Mouse (Mus musculus): ENCODE results near the gene Mcm10. TPM values are rescaled to one million over a fixed set of nuclear protein-coding genes. Genes with fewer than 3 reads are reported as not detected.

Gene Mcm10
- total RNA-seq, 2 experiments from 2014 or later, result 2.3 to 4.7 TPM

DNA sequence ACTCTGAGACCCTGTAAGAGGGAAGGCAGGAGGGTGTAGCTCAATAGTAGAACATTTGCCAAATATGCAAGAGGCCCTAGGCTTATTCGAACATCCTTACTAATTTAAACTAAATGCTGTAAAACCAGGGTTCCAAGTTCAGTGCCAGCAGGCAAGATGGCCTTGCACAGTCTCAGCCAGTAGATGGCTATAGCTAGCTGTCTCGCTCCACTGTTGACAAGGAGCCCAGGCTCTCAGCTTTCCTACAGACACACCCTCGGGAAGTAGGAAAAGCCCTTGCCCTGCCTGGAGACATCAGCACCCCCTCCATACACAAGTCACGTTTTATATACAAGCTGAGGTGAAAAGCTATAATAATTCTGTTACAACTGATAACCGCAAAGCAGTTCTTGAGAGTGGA is 20.1 kb upstream of the Mcm10 start:
- no peak for DNase-seq

DNA sequence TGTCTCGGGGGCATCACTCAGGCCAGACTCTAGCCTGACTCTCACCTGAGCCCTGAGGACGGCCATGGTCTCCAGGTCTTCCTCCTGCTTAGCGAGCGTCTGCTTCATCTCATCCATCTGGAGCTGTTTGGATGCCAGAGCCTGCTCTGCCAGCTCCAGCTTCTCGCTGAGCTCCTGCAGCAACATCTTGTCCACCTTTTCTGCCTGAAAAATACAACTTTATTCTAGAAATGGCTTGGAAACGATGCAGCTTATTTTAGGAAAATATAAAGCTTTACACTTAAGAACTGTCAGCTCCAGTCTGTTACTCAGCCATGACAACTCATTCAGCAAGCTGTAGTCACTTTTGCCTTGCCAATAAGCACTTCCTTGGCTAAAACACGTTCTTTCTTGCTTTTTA is 18.6 kb upstream of the Mcm10 start:
- DNase-seq, result no peak

DNA sequence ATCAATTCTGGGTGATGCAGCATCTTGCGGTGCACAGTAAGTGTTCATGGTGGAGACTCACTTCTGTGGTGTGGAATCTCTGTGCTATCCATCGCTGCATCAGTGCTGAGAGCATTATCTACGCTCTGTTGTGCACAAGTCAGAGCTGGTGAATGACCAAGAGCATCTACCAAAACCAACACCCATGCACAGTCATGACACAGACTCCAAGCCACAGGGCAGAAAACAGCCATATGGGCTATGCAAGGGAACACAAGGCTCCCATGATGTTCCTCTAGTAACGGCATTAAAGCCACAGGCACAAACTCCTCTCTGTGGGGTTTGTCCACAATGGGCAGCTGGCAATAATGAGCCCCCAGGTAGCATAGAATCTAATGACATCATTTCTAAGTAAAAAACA is 17.2 kb upstream of the Mcm10 start:
- DNase-seq, result no peak

DNA sequence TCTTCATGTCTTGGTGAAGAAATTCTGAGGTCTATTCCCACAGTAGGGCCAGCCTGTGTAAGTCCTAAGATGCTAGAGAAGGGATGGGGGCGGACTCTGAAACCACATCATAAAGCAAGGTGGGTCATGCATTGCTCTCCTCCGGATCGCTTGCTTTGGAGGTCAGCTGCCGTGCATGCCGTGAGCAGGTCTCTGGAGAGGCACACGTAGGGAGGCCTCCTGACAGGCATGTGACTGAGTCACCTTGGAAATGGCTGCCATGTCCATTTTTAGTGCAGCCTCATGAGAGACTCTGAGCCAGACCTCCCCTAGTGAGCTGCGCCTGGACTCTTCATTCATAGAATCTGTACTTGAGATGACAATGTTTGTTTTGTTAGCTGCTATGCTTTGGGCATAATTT is 15.5 kb upstream of the Mcm10 start:
- DNase-seq, result no peak

DNA sequence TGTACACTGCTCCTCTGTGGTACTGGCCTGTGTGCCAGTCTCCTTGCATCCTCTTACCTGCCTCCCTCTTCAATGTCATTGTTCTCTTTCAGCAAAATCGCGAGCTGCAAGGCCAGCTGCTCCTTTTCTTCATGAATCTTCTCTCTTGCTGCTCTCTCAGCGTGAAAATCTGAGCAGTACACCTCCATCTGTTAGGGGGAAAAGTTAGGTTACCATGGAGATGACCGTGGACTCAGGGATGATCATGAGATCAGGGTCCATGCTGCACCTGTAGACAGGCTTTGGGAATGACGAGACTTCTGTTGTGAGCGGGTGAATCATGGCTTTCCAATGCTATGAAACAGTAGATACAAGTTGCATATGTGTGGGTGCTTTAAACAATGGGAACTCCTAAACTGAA is 14.5 kb upstream of the Mcm10 start:
- no peak for DNase-seq

DNA sequence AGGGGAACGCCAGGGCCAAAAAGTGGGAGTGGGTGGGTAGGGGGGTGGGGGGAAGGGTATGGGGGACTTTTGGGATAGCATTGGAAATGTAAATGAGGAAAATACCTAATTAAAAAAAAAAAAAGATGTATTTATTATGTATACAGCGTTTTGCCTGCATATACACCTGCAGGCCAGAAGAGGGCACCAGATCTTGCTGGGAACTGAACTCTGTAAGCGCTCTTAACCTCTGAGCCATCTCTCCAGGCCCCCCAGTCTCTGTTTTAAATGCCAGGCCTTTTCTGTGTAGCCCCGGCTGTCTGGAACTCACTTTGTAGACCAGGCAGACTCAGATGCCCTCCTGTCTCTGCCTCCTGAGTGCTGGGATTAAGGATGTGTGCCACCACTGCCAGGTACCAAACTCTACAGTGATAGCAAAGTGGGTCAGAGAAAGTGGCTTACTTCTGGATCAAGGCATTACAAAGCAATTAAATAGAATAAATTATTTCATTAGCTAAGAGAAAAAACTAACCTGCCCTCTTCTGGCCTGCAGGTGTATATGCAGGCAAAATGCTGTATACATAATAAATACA is 12.7 kb upstream of the Mcm10 start:
- DNase-seq, result no peak

DNA sequence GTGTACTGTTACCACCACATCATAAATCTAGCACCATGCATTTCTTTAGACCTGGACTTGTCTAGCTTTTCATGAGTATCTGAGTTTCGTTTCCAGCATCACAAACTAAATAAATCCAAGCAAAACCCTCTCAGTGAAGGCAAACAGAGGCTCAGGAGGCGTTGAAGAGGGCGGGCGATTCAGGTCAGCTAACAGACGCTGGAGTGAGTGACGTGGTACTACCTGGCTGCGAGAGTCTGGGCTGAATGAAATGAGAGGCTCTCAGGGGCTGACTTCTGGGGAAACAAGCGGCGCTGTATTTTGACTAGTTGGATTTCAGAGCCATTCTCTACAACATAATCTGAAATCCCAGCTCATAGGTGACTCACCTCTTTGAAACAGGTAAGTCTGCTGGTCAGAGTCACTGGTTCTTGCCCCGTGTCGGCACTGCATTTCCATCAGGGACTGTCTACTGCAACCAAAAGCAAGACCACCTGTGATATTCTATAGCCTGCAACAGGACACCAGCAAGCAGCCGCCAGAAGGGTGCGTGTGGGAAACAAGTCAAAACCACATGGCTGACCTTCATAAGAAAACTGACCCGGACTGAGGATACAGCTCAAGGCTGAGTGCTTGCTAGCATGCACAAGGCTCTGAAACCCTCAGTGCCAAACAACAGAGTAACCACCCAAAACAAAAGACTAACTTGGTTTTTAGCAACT is 11.3 kb upstream of the Mcm10 start:
- no peak for DNase-seq

DNA sequence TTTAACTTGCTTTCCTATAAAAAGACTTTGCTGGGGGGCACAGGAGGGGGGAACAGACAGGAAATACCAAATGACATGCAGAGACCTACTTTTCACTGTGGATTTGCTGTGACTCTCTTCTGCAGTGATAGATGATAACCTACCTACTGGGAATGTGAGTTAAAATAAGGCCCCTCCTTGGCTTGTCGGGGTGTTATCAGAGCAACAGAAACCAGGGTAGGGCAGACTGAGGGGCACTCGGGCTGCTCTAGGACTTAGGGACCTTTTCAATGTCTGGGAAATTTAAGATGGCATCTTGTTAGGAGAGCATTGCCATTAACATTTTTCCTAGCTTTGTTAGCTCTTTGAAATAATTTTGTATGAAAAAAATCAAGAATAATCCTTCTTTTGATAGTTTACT is 10.7 kb upstream of the Mcm10 start:
- DNase-seq, result no peak

DNA sequence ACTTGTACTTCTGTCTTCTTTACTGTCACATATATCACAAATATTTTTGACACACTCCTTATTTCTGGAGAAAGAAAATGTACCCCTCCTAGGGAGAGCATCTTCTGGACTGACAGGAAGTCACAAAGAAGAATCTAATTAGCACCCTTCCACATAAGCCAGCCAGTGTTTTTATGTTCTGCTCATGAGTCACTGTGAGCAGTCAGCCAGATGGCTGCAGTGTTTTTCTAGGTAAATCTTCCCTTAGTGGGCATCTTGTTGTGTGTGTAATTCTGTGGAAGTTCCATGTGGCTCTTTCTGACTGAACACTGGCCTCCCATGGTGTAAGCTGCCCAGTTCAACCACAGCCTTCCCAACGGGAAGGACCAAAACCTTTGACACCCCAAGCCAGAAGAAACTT is 7.1 kb upstream of the Mcm10 start:
- no peak for DNase-seq

DNA sequence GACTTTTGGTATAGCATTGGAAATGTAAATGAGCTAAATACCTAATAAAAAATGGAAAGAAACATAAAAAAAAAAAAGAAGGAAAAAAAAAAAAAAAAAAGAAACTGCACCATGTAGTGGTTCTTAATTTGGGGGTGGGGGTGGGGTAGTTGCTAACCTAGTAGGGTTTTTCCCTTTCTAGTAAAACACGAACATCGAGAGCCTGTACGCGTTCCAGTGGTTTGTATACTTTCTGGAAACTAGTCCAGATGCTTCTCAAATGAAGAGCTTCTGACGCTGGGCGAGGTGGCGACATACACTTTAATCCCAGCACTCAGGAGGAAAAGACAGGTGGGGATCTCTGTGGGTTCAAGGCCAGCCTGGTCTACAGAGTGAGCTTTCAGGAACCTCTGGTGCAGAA is 4.3 kb upstream of the Mcm10 start:
- DNase-seq, result no peak

DNA sequence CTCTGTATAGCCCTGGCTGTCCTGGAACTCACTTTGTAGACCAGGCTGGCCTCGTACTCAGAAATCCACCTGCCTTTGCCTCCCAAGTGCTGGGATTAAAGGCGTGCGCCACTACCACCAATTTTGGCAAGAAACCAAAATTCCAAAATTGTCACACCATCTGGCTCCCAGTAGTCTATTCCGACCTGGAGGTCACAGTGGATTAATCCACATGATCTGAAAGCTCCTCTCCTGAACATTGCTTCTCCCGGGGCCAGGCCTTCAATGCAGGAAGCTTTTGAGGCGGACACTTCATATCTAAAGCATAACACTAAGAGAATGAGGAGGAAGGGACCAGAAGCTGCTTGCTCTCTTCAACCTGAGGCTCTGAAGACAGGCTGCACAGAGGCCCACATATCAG is 2.9 kb upstream of the Mcm10 start:
- DNase-seq, result no peak

DNA sequence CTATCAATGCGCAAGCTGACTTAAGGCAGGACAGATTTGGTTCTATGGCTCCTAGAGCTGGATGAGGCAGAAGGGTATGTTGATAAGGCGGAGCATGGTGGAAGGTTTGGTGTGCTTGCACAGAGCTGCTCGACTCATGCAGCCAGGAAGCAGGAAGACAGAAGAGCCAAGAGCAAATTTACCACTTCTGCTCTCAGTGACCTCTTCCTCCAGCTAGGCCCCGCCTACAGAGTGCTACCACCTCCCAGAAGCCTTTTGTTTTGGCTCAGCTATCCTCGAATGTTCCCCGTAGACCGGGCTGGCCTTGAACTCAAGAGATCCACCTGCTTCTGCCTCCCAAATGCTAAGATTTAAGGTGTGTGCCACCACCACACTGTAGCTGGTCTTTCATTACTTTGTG is 2.0 kb upstream of the Mcm10 start:
- DNase-seq, result no peak

DNA sequence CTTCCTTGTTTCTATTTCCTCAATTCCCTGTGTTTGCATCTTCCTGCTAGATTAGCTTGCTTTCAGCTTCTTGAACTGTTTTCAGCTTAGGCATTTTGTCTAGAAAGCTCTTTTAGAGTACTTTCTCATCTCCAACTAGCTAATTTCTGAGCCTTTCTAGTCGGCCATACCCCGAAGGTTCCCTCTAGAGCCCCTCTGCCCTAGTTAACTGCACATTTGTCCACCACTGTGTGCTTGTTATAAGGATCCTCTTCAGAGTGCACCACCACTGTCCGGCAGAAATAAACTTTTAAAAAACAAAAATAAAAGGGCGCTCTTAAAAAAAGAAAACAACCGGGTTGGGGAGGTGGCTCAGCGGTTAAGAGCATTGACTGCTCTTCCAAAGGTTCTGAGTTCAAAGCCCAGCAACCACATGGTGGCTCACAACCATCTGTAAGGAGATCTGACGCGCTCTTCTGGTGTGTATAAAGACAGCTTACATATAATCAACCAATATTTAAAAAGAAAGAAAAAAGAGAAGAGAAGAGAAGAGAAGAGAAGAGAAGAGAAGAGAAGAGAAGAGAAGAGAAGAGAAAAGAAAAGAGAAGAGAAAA is 597 bp downstream of the Mcm10 start:
- DNase-seq, result no peak

DNA sequence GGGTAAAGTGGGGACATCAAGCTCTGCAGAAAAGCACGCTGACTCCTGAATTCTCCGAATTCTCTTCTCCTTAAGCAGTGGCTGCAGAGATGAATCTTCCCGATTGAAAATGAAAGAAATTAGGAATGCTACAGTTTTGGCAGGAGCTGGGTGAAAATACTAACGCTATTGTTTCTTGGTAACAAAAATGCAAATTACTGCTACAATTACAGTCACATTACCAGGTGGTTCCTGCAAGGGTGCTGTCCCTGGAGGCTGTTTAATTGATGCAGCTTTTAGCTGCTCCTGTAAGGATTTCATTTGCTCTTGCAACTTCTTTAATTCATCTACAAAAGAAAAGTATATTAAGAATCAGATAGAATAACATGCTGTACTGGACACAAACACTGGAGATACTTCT is 5.5 kb downstream of the Mcm10 start:
- DNase-seq, result no peak

DNA sequence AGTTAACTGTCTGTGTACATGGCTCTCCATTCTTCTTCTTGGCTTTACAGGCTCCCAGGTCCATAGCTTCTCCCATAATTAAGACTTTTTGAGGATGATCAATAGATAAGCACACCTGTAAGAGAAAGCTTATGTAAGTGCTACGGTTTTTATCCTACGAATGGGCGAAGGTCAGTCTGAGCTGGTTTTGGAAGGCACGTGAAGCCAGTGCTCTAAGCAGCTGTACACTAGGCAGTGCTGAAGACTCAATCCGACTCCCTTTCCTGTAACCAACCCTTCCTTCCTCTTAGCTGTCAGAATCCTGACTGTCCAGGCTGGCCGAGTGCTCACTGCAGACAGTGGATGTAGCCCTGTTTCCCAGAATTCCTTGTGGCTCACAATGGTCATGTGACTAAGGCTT is 11.3 kb downstream of the Mcm10 start:
- no peak for DNase-seq

DNA sequence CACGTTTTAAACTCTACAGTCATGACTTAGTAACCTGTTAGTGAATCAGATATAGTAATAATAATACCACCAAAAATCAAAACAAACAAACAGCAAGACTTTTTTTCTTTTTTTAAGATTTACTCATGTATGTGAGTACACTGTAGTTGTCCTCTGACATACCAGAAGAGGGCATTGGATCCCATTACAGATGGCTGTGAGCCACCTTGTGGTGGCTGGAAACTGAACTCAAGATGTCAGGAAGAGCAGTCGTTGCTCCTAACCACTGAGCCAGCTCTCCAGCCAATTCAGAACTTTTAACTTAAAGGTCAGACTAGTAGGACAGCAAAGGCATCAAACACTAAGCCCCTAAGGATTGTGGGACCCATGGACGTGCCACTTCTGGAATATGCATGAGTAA is 13.7 kb downstream of the Mcm10 start:
- DNase-seq, result no peak

DNA sequence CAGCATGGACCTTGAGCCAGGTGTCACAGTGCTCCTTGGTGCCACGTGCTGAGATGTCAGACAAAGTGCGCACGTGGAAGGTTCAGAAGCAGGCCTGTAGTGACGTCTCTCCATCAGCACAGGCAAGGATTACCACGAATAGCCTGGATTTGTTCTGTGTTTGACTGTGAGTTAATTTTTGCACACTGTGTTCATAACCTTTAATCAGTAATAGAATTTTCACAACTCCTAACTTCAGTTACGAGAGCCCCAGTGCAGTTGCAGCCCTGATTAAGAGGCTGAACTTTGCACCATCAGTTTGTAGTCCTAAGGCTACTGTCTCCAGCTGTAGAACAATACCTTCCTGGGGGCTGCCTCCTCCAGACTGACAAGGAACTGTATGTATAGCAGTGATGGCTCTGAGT is 16.2 kb downstream of the Mcm10 start:
- DNase-seq, result no peak

DNA sequence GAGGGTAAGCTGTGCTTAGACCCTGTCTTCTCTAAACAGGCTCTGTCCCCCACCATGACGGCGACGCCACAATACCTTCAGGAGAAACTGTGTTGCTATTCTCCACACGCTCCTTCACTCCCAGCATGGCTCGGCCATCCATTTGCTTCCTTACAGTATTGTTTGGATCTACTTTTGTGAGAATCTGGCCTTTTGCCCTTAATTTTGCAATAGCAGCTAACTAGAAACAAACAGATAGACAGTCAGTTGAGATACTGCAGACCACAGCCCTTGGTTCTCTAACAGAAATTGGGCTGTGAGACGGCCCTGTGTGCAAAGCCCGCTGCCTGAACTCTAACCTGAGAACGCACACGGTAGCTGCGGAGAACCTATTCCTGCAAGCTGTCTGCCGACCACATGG is 16.9 kb downstream of the Mcm10 start:
- no peak for DNase-seq

DNA sequence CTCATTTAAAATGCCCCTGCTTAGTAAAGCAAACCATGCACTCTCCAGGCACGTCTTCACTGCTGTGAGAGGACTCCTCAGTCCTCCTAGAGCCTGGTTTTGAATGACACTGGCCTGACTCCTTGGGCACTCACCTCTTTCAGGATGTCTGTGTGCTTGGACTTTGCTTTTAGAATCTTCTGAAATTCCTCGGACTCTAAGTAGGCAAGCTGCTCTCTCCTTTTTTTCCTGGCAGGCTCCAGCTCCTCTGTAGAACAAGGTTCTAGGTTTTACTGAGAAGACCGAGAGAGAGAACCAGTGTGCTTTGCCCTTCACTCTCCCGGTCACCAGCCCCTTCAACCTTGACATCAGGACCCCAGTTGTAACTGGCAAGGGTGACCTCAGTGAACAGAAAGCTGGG is 18.2 kb downstream of the Mcm10 start:
- no peak for DNase-seq

DNA sequence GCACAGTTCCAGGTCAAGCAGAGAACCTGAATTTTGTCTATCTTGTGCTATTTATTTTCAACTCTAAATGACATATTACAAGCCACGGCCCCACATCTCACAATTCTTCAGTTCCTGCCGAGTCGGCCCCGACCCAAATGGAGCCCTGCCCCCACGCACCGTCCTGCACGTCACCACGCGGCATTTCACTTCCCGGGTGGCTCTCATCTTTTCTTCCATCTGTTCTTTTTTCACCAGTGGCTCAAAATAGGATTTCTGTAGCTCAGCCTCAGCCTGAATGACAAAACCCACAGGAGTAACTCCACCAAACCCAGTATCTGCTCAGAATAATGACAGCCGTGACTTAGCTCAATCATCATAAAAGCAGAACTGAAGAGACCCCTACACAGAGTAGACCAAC is 19.0 kb downstream of the Mcm10 start:
- no peak for DNase-seq

DNA sequence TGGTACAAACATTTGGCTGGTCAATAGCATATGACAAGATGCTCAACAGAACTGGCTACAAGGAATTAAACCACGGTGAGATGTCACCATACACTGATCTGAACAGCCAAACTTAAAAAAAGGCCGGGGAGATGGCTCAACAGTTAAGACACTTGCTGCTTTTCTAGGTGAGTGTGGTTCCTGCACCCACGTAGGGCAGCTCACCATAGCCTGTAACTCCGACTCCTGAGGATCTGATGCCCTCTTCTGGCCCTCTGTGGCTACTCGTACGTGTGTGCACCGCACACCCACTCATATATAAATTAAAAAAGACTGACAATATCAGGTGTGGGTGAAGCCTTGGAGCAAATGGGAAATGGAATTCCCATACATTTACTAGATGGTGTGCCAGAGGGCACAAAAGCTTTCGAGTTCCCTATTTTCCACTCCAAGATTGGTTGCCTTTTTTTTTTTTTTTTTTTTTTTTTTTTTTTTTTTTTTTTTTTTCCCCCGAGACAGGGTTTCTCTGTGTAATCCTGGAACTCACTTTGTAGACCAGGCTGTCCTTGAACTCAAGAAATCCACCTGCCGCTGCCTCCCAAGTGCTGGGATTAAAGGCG is 23.7 kb downstream of the Mcm10 start:
- DNase-seq, result no peak

DNA sequence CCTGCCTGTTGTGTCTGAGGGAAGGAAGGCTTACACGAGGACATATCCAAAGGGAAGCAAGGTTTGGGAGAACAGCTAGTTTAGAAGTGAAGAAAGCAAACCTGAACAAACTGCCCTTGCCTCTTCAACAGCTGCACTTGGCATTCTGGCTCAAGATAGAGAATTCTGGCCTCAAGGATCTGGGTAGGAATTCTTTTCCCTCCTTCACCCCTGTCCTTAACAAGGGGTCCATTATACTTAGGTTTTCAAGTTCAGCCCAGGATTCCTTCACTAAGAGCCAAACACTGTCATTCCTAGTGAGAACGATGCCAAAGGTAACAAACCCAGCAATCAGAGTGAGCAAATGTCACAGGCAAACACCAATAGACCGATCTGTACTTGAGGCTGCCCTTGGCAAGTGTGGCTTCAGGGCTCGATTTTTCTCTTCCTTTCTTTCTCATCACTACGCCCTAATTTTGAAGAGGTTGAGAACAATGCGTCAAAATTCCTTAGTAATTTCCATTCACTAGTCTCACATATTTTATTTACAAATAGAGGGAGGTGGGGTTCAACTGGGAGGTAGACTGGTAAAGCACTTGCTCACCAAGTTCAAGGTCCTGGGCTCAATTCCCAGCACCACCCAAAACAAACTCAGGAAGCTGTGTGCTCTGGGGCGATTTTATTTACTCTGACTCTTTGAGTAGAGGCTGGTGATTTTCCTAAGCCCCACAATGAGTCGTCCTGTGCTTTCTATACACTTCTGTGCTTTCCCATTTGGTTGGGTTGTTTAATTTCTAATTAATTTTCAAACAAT is 25.0 kb downstream of the Mcm10 start:
- DNase-seq, result no peak

DNA sequence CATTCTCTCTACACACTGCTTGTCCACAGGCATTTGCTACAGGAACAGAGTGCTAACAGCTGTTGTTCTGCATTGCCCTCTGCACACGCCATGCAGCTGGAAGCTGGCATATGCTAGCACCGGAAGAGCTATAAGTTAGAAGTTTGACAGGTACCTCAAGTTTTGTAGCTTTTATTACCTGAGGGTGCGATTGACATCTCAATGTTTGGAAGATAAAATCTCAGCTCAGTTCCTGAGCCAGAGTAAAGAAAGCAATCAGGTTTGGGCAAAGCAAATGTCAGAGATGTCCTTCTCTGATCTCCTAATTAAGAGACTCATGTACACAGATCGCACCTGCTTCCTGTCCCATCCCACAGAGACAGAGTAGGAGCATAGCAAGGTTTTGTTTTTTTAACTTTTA is 25.8 kb downstream of the Mcm10 start:
- no peak for DNase-seq
